Mouse (Mus musculus) megakaryocyte, embryonic 14.5 days (primary cell): Measurements from ENCODE around the gene Prkar2b.

ENCODE experiments used
- FLI1 ChIP-seq: IDR thresholded peaks from 2 replicates; pipeline ENCODE4 v1.6.1; 2012; ENCODE audit warnings: low read length, inconsistent platforms, mixed read lengths
- GATA1 ChIP-seq: IDR thresholded peaks from 3 replicates; pipeline ENCODE4 v1.6.1; 2012; ENCODE audit warnings: mixed read lengths, low read length, inconsistent platforms, borderline replicate concordance

- TF ChIP-seq FLI1 (no peak), GATA1 (no peak)
These were observed 26.2 kb upstream of the Prkar2b start for GRCm38 (mm10) chr12:32087339-32087738.
